Mouse (Mus musculus) heart, embryonic 13.5 days (tissue): ENCODE measurements at regions not wholly inside any gene's neighbourhood (a gene's known extent, or its start where the extent isn't known, plus 50 kb on each side); places are given as distances from the start of the nearest gene placed in this dataset.

Source experiments
- ATAC-seq: fragments of 200-750 bp; cut with Nextera tagmentation; 2 replicates; pipeline ENCODE4 v1.8.0; 2017; ENCODE audit warnings: moderate TSS enrichment; ENCODE audit not compliant: insufficient number of reproducible peaks, low FRiP score, low TSS enrichment; ENCODE audit errors: extremely low read depth
- H3K27ac ChIP-seq: fragments of 300-500 bp; sonication (generic); replicated peaks from 2 replicates; pipeline ENCODE4 v1.5.1; 2015; ENCODE audit warnings: moderate library complexity, mild to moderate bottlenecking, inconsistent platforms
- H3K27me3 ChIP-seq: fragments of 300-500 bp; sonication (generic); replicated peaks from 2 replicates; pipeline ENCODE4 v1.6.1; 2015; ENCODE audit warnings: mild to moderate bottlenecking, inconsistent platforms
- H3K36me3 ChIP-seq: fragments of 300-500 bp; sonication (generic); 2 replicates; pipeline ENCODE4 v1.6.1; 2015; ENCODE audit warnings: mild to moderate bottlenecking, inconsistent platforms
- H3K4me1 ChIP-seq: fragments of 300-500 bp; sonication (generic); 2 replicates; pipeline ENCODE4 v1.6.1; 2015; ENCODE audit warnings: inconsistent platforms
- H3K4me2 ChIP-seq: fragments of 300-500 bp; sonication (generic); 2 replicates; pipeline ENCODE4 v1.6.1; 2015; ENCODE audit warnings: inconsistent platforms, mild to moderate bottlenecking, moderate library complexity
- H3K4me3 ChIP-seq: fragments of 300-500 bp; sonication (generic); 2 replicates; pipeline ENCODE4 v1.5.1; 2015; ENCODE audit warnings: moderate library complexity, mild to moderate bottlenecking, inconsistent platforms
- H3K9ac ChIP-seq: fragments of 300-500 bp; sonication (generic); 2 replicates; pipeline ENCODE4 v1.6.1; 2015; ENCODE audit warnings: inconsistent platforms, mild to moderate bottlenecking, moderate library complexity
- H3K9me3 ChIP-seq: fragments of 300-500 bp; sonication (generic); 2 replicates; pipeline ENCODE4 v1.6.1; 2016; ENCODE audit warnings: inconsistent platforms
- WGBS: fragments of 180-500 bp; shearing (Covaris S2); methylation state at CpG from one replicate; pipeline ENCODE4 v1.1.7; 2015; ENCODE audit warnings: mixed read lengths; 5-methylcytosine and 5-hydroxymethylcytosine counted together

DNA sequence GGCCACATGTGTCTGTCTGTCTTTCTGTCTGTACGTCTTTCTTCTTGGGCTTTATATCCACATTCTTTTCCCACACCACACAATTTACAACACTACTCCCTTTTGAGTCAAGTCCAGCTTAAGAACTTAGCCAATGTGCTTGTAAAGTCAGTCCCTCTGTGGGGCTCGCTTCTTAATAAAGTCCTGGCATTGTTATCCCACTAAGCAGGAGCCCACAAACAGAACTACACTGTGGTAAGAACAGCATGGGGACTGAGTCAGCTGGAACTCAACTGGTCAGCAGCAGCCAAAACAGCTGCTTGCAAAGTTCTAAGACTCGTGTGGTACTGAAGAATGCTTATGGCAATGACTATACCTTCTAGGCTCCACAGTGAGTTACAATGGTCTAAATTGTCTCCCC, 193.5 kb upstream of the Cxcl12 start:
- no peaks in the 10 kb centered on the region for H3K27me3 ChIP-seq
- H3K4me1 ChIP-seq = peaks cover 4% of the 10 kb centered on the region
- no peak overlapping the region for H3K27ac ChIP-seq
- no peak overlapping the region for H3K9ac ChIP-seq
- ATAC-seq = no peak
- 68% methylated on average over 3 of the region's 3 CpGs for WGBS
- no peaks in the 10 kb centered on the region for H3K9me3 ChIP-seq
- H3K4me2 ChIP-seq = no peak overlapping the region
- H3K36me3 ChIP-seq = no peaks in the 10 kb centered on the region
- H3K4me3 ChIP-seq = no peak overlapping the region

DNA sequence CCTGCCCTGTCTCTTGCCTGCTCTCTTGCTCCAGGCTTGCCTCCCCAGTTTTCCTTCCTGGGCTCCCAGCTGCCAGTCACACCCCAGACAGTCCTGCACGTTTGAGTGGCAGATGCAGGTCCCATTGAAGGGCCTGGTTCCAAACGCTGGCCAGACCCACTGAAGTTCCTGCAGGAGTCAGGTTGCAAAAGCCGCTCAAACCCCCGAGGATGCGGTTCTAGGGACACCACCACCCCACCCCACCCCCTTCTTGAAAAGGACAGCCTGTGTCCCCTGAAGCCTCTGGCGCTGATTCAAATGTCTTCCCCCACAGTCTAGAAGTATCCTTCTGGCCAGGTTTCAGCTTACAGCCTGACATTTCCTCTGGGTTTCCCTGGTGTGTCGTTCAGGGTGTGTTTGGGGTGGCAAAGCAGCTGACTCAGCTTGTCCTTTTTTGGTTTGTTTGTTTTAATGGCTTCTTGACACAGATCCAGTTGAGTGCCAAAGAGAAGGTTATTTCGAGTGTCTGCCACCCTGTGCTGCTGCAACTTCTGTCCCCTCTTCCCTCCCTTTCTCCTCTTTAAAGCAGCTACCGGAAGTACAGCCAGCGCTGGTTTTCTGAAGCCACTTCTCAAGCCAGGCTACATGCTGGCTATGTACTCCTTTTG, 187.9 kb upstream of the Cxcl12 start:
- peak overlapping the region; percentile 59 for H3K4me2 ChIP-seq
- H3K9ac ChIP-seq = peak overlapping the region; percentile 38
- no peaks in the 10 kb centered on the region for H3K27me3 ChIP-seq
- no peaks in the 10 kb centered on the region for H3K9me3 ChIP-seq
- H3K4me1 ChIP-seq = peaks cover 13% of the 10 kb centered on the region
- H3K27ac ChIP-seq = peak overlapping the region; percentile 66
- H3K4me3 ChIP-seq = peak overlapping the region; percentile 32
- no peaks in the 10 kb centered on the region for H3K36me3 ChIP-seq
- ATAC-seq = no peak
- 4% methylated on average over 10 of the region's 10 CpGs for WGBS

DNA sequence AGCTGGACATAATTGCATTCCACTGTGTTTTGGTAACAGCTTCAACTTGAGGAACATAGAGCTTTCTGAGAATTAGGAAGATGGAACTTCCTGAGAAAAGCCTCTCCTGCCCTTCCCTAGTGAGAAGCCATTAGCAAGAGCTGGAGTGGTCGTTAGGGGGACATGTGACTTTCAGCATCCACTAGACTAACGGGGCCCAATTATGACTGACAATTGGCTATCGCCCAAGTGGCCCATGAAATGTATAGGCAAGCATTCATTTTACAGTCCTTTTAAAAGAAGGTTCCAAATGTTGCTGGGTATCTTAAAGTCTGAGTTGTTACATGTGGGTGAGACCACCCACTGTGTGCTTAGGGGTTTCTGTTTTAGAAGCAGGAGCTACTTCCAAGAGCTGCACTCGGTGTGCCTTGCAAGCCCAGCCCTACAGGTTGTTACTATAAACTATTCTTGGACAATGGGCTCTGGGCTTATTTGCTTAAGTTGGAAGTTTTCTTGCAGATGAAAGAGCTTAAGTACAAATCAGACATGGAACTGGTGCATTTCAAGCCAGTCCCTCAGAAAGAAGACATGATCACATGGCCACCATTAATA, 183.1 kb upstream of the Cxcl12 start:
- Histone ChIP-seq H3K9me3 (no peaks in the 10 kb centered on the region), H3K4me3 (no peak overlapping the region), H3K9ac (no peak overlapping the region), H3K27ac (no peak overlapping the region), H3K4me1 (peaks cover 9% of the 10 kb centered on the region), H3K27me3 (peaks cover 4% of the 10 kb centered on the region; the same call in 1 of the 2 replicates), H3K36me3 (no peaks in the 10 kb centered on the region), H3K4me2 (no peak overlapping the region)
- no peak for ATAC-seq
- WGBS = 68% methylated on average over 4 of the region's 4 CpGs

DNA sequence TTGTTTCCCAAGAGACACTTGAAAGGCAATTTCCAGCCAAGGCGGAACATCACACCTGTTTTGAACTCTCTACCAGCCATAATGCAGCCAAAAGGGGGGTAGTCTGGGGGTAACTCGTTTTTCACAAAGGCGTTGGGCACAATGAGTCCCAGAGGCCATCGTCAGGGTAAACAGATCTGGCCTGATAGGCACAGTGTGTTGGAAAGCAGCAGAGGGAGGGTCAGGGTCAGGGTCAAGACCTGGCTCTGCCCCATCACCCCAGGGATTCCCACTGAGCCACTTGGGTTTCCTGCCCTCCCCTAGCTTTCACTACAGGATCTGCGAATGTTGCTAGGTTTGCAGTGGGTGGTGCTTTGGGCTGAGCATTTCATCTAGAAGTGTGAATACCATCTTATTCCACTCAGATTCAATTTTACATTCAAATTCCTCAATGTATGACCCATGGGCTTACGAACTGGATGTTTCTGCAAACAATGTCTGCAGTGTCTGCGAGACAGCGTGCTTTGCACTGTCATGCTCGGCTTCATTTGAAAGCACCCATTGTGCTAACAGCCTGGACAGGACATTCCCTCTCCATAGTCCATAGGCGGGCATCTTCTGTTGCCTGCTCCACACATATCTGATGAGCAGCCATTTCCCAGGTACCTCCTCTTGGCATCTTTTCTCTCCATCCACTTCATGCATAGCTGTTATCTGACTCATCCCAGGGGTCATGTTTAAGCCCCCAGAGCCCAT, 181.9 kb upstream of the Cxcl12 start:
- no peak overlapping the region for H3K9ac ChIP-seq
- 52% methylated on average over 10 of the region's 10 CpGs for WGBS
- ATAC-seq = no peak

DNA sequence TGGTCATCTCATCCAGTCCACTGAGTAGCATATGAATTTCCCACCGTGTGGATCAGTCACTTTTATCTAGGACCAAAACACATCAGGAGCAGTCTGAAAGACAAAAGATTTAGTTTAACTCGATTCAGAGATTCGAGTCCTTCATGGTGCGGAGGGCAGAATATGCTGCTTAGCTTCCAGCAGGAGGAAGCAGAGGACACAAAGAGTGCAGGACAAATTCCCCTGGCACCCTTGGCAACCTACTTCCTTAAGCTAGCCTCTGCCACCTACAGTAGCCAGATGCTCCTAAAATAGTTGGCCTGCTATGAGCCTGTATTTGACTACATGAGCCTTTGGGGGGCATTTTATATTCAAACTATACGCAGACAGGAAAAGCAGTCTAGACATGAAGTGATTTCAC, 181.1 kb upstream of the Cxcl12 start:
- no peak for ATAC-seq
- WGBS = 67% methylated on average over 5 of the region's 5 CpGs

More for the DNA sequence above, 181.9 kb upstream of the Cxcl12 start:
- Histone ChIP-seq H3K9me3 (no peaks in the 10 kb centered on the region), H3K27ac (no peak overlapping the region), H3K27me3 (peaks cover 4% of the 10 kb centered on the region; the same call in 1 of the 2 replicates), H3K4me1 (no peaks in the 10 kb centered on the region), H3K36me3 (no peaks in the 10 kb centered on the region), H3K4me3 (no peak overlapping the region), H3K4me2 (no peak overlapping the region)

GRCm38 (mm10) chr6:116998948-116999682, 169.2 kb upstream of the Cxcl12 start:
- no peak overlapping the region for H3K27ac ChIP-seq
- H3K4me1 ChIP-seq = peaks cover 7% of the 10 kb centered on the region
- H3K27me3 ChIP-seq = no peaks in the 10 kb centered on the region
- no peak overlapping the region for H3K9ac ChIP-seq
- no peak for ATAC-seq
- WGBS = 68% methylated on average over 9 of the region's 9 CpGs
- no peak overlapping the region for H3K4me3 ChIP-seq
- H3K4me2 ChIP-seq = no peak overlapping the region
- H3K9me3 ChIP-seq = no peaks in the 10 kb centered on the region
- no peaks in the 10 kb centered on the region for H3K36me3 ChIP-seq

More for the DNA sequence above, 181.1 kb upstream of the Cxcl12 start:
- Histone ChIP-seq H3K27me3 (peaks cover 4% of the 10 kb centered on the region; the same call in 1 of the 2 replicates), H3K9me3 (no peaks in the 10 kb centered on the region), H3K9ac (no peak overlapping the region), H3K27ac (no peak overlapping the region), H3K4me2 (no peak overlapping the region), H3K36me3 (no peaks in the 10 kb centered on the region), H3K4me3 (no peak overlapping the region), H3K4me1 (no peaks in the 10 kb centered on the region)

DNA sequence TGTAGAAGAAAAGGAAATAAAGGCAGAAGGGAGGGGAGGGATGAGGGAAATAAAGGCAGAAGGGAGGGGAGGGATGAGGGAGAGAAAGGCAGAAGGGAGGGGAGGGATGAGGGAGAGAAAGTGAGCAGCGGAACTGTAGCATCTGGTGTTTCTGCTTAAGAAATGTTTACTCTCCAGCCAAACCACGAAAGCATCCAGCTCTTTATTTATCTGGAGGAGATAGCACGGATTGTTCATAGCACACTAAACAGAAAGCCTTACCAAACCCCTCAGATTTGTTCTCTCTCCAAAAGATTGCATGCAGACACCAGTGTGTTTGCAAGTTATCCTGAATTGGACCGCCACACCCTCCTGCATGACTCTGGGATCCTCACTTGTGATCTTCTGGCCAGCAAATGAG, 168.4 kb upstream of the Cxcl12 start:
- WGBS = 42% methylated on average over 4 of the region's 4 CpGs
- H3K9ac ChIP-seq = no peak overlapping the region

DNA sequence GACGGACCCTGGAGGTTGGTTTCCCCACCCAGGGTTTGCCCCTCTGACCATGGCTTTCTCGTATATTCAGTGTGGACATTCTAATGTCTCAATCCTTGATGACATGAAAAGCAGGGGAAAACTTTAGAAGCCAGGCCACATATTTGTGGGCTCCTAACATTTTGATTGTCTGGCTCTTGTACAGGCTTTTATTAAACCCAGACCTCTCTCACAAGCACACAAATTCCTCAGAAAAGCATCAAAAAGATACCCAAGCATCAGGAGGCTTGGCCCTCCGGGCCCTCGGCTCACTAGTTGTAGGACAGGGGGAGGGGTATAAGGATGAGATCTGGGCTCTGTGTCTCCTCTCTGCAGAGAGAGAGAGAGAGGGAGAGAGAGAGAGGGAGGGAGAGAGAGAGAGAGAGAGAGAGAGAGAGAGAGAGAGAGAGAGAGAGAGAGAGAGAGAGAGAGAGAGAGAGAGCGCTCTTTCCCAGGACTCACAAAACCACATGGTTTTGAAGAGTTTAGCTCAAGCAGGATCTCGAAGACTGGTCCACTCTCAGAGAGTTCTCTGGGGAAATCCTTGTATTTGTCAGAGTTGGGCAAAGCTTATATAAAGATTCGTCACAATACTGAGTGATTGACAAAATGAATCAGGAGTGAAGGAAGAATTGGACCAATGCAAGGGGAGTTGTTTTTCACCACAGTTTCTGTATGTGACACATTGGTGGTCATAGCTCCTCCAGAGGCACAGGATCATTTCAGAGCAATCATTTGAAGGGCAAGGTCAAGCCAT, 167.2 kb upstream of the Cxcl12 start:
- 59% methylated on average over 7 of the region's 7 CpGs for WGBS
- Histone ChIP-seq H3K4me3 (no peak overlapping the region), H3K27me3 (no peaks in the 10 kb centered on the region), H3K4me2 (no peak overlapping the region), H3K36me3 (no peaks in the 10 kb centered on the region), H3K4me1 (no peaks in the 10 kb centered on the region), H3K9me3 (no peaks in the 10 kb centered on the region), H3K9ac (no peak overlapping the region), H3K27ac (no peak overlapping the region)
- no peak for ATAC-seq

More for the DNA sequence above, 168.4 kb upstream of the Cxcl12 start:
- Histone ChIP-seq H3K4me1 (peaks cover under 1% of the 10 kb centered on the region), H3K27ac (no peak overlapping the region), H3K9me3 (no peaks in the 10 kb centered on the region), H3K27me3 (no peaks in the 10 kb centered on the region), H3K4me2 (no peak overlapping the region), H3K36me3 (no peaks in the 10 kb centered on the region), H3K4me3 (no peak overlapping the region)
- no peak for ATAC-seq

GRCm38 (mm10) chr6:117012621-117013020, 155.7 kb upstream of the Cxcl12 start:
- no peaks in the 10 kb centered on the region for H3K9me3 ChIP-seq
- H3K27ac ChIP-seq = no peak overlapping the region
- H3K36me3 ChIP-seq = no peaks in the 10 kb centered on the region
- no peak overlapping the region for H3K9ac ChIP-seq
- H3K4me1 ChIP-seq = no peaks in the 10 kb centered on the region
- 77% methylated on average over 5 of the region's 5 CpGs for WGBS
- H3K27me3 ChIP-seq = 0 out of 2 replicates have a peak, but pooled peaks cover 3% of the 10 kb centered on the region
- H3K4me2 ChIP-seq = no peak overlapping the region
- no peak overlapping the region for H3K4me3 ChIP-seq
- no peak for ATAC-seq

DNA sequence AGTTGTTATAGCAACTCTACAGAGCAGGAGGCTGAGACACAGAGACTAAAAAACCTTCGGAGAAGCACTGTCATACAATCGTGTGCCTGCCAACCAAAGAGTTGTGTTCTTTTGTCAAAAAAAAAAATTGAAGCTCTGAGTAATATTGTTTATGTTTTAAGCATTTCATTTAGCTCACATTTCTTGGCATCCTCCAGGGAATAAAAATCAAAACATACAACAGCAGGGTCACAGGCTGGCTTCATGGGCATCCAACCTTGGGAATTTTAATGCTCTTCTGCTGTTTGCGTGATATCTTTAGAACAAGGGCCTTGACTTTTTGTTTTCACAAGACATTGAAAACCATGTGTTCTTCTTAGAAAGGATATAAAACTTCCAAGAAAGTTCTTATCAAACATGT, 152.9 kb upstream of the Cxcl12 start:
- H3K9me3 ChIP-seq = no peaks in the 10 kb centered on the region
- H3K4me2 ChIP-seq = no peak overlapping the region
- H3K9ac ChIP-seq = no peak overlapping the region
- H3K4me1 ChIP-seq = no peaks in the 10 kb centered on the region
- WGBS = 86% methylated on average over 3 of the region's 3 CpGs
- no peak overlapping the region for H3K4me3 ChIP-seq
- H3K36me3 ChIP-seq = no peaks in the 10 kb centered on the region
- no peak for ATAC-seq
- H3K27ac ChIP-seq = no peak overlapping the region
- 0 out of 2 replicates have a peak, but pooled peaks cover 3% of the 10 kb centered on the region for H3K27me3 ChIP-seq
